Mouse (Mus musculus) Muller cell, postnatal 12 days (primary cell): ENCODE measurements around the gene Tmem170.

ENCODE experiments used
- DNase-seq: peaks from one replicate; pipeline ENCODE4 v3.0.0-alpha.2; 2015; ENCODE audit errors: inconsistent ontology term

Tmem170 gene

DNA sequence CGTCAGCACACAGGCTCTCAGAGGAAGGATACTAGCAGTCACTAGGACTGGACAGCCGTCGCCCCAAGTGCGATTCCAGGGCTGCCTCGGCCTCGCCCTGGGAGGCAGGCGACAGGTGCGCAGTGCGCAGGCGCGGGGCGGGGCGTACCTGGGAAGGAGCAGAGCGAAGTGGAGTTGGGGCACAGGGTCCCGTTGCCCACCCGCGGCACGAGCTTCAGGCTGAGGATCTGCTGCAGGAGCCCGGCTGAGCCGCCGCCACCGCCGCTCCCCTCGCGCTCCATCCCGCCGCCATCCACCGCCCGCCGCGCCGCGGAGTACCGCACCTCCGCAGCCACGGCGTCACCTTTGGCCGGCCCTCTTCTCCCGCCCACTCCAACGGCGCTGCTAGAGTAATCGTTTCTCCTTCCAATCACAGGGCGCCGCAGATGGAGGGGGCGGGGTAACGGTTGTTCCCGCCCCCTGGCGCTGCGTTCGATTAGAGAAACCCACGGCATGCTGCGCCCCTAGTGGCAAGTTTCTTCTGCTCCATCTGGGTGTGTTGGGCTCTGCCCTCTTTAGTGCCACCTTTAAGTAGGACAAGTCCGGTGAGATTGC, at the start of gene Tmem170:
Gene Tmem170, minus strand, starts transcription at position 396 of the 594 bp plus-strand sequence.
- peak; percentile 99 for DNase-seq

- DNase-seq = no peak
These were observed 48.4 kb upstream of the Tmem170 start for GRCm38 (mm10) chr8:111924976-111925375.

GRCm38 (mm10) chr8:111923383-111923804, 46.8 kb upstream of the Tmem170 start:
- DNase-seq = peak; percentile 61

GRCm38 (mm10) chr8:111920971-111921370, 44.4 kb upstream of the Tmem170 start:
- no peak for DNase-seq

GRCm38 (mm10) chr8:111919663-111920062, 43.1 kb upstream of the Tmem170 start:
- DNase-seq = no peak

- DNase-seq = peak; percentile 30
These were observed 36.4 kb upstream of the Tmem170 start for GRCm38 (mm10) chr8:111912860-111913432.

DNA sequence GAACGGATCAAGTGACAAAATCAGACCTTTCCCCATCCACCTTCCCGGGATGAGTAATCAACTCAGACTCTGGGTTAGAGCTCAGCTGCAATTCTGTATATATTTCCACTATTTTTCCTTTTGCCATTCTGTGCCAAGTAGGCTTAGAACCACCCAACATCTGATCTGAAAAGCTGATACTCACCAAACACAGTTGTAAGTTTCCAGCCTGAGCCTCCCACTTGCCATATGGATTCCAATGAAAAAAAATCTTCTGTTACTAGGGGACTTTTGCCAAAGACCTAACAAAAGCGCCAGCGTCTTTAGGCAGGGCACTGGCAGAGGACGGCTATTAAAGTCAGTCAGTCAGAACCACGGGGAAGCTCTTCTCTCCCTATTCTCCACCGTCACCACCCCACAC, 35.0 kb upstream of the Tmem170 start:
- no peak for DNase-seq

DNA sequence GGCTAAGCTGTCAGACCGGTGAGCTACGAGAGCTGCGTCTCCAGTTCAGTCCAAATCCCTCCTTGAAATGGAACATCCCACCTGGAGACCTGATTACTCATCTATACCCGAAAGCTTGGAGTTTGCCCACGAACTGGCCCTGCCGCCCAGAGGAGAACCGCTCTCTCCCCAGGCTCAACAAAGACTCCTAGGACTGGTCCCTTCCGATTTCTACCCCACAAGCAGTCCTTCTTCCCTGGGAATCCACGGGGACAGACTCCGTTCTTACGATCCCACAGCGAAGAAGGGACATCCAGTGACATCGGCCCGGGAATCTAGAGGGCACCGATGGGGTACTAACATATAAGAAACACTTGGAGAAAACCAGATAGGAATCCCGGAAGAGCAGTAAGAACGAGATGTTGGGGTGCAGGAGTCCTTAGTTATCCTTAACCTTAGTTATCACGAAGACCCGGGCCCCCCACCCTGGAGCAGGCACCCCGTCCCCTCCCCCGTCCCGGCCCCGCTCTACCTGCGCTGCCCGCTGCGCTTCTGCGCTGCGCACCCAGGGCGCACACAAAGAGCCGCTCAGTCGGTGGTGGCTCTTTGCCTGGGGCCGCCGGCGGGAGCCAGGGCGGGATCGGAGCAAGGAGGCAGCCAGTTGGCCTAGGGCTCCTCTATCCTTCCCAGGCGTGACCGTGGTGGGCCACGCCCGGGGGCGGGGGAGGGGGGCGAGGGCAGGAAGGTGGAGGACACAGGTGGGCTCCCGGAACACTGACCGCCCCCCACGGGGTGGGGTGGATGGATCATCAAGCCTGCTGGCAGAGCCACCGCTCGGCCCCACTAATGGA, 33.3 kb upstream of the Tmem170 start, which contains the start of gene Chst5:
Gene Chst5, minus strand, starts transcription at position 827 of the 830 bp plus-strand sequence.
- peak; percentile 22 for DNase-seq

GRCm38 (mm10) chr8:111905500-111906121, 29.1 kb upstream of the Tmem170 start:
- DNase-seq = no peak

- peak; percentile 37 for DNase-seq
These were observed 25.5 kb upstream of the Tmem170 start for GRCm38 (mm10) chr8:111902080-111902479.

GRCm38 (mm10) chr8:111898586-111898985, 22.0 kb upstream of the Tmem170 start:
- DNase-seq = no peak

- no peak for DNase-seq
These were observed 18.4 kb upstream of the Tmem170 start for GRCm38 (mm10) chr8:111894955-111895354.

GRCm38 (mm10) chr8:111892615-111893014, 16.1 kb upstream of the Tmem170 start:
- no peak for DNase-seq

DNA sequence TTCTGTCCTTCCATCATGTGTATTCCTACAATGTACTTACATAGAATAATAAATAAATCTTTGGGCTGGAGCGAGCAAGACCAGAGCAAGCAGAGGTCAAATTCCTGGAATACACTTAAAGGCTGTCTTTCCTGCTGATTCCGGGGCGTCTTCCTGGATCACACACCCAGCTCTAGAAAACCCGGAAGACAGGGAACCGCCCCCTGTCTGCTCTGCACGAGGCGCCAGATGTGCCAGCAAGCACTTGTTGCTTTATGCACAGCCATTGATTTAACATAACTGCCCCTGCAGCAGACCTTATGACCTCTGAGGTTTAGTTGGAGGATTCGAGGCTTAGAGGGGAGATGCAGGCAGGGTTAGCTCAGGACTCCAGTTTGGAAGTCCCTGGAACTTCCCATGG, 15.4 kb upstream of the Tmem170 start:
- no peak for DNase-seq

DNA sequence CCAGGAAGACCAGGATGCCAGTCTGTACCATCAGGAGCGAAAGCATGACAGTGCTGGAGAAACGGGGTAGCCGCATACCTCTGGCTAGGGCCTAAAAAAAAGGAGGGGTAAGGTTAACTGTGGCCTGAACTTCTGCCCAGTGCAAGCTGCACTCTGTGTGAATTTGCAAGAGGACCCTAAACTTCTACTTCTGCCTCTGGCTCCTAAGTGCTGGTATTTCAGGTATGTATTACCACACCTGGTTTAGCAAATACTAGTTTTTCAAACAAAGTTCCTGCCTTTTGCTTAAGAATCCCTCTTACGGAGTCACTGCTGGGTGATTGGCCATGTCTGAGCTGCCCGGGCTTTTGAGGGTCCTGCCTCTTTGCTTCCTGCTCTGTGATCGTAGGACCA, 14.4 kb upstream of the Tmem170 start:
- no peak for DNase-seq

DNA sequence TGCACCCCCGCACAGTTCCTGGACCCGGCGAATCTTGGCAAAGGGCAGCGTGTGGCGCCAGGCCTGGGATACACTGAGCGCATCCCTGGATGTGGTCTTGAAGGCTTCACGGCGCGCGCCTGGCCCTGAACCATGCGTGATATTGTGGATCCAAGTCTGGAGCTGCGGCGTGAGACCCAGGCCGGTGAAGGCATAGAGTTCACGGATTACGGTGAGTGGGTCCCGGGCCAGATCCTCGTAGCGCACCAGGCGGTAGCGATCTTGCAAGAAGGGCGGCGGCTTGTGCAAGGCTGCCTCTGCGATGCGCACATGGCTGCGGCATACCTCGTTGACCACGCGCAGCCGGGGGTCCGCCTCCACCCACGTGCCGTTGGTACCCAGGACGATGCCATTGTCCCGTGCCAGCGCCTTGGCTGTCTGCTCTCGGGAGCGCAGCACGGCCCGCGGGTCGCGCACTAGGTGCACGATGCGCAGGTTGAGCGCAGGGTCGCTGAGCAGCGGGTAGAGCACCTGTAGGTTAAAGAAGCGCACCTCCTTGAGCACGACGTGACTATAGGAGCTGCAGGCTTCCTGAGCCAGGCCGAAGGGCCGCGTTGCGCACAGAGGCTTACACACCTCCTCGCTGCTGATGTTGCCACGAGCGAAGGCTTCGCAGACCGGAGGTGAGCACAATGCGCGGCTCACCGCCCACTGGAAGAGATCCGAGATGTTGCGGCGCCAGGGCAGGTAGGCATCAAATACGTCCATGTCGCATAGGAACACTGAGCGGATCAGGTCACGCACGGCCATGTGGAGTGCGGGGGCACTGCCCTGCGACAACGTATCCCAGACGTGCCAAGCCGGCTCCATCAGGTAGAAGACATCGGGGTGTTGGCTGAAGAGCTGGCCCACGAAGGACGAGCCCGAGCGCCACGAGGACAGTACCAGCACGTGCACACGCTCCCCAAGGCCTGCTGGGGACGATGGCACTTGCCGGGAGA, 13.7 kb upstream of the Tmem170 start:
- no peak for DNase-seq

GRCm38 (mm10) chr8:111888091-111888650, 11.6 kb upstream of the Tmem170 start:
- DNase-seq = no peak

DNA sequence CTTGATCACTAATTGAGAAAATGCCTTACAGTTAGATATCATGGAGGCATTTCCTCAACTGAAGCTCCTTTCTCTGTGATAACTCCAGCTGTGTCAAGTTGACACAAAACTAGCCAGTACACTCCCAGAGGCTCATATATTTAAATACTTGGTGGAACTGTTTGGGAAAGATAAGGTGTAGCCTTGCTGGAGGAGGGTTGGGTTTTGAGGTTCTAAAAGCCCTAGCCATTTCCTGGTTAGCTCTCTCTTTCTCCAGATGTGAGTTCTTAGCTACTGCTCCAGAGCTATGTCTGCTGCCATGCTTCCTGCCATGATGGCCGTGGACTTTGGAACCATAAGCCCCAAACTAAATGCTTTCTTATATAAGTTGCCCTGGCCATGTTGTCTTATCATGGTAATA, 10.9 kb upstream of the Tmem170 start:
- no peak for DNase-seq

DNA sequence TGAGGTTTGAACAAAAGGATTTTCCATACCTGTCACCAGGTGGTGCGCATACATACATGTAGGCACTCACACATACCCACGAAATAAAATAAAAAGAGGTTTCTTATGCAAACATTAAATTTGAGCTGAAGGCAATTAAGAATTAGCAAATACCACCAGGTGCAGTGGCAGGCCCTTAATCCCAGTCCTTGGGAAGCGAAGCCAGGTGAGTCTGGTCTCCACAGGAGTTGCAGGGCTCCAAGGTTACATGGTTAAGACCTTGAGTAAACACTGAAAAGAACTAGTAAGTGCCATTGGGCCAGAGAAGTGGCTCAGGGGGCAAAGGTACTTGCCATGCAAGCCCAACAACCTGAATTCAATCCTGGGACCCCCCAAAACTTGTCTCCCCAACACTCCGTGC, 7.1 kb upstream of the Tmem170 start:
- DNase-seq = no peak

DNA sequence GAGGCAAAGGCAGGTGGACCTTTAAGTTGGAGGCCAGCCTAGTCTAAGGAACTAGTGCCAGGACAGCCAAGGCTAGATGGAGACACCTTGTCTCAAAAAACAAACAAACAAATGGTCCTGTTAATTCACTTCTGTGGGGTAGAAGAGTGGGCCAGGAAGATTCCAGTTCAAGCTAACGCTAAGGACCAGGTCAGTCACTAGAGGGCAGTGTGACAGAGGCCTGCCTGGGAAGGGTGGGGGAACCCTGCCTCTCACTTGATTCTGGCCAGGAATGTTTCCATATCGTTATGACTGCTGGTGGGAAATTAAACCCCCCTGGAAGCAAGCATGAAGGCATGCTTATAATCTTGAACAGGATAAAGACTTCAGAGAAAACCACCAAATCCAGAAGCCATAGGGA, 5.0 kb upstream of the Tmem170 start:
- DNase-seq = peak; percentile 48

GRCm38 (mm10) chr8:111877711-111878110, 1.2 kb upstream of the Tmem170 start:
- DNase-seq = no peak
